Mouse (Mus musculus) heart, embryonic 10.5 days (tissue): Measurements from ENCODE around the gene Dhx58. TPM values are rescaled to one million over a fixed set of nuclear protein-coding genes. Genes with fewer than 3 reads are reported as not detected.

Experiments used
- DNase-seq: peaks from one replicate; pipeline ENCODE4 v3.0.0-alpha.2; 2017; ENCODE audit warnings: low spot score
- H3K27ac ChIP-seq: fragments of 300-500 bp; sonication (generic); 2 replicates; pipeline ENCODE4 v1.5.1; 2016; ENCODE audit warnings: mild to moderate bottlenecking
- H3K27me3 ChIP-seq: fragments of 300-500 bp; sonication (generic); 2 replicates; pipeline ENCODE4 v1.6.1; 2016; ENCODE audit warnings: mild to moderate bottlenecking; ENCODE audit not compliant: poor library complexity, insufficient read depth, severe bottlenecking
- H3K36me3 ChIP-seq: fragments of 300-500 bp; sonication (generic); 2 replicates; pipeline ENCODE4 v1.6.1; 2016; ENCODE audit warnings: mild to moderate bottlenecking, moderate library complexity
- H3K4me1 ChIP-seq: fragments of 300-500 bp; sonication (generic); 2 replicates; pipeline ENCODE4 v1.6.1; 2016; ENCODE audit warnings: mild to moderate bottlenecking
- H3K4me3 ChIP-seq: fragments of 300-500 bp; sonication (generic); 2 replicates; pipeline ENCODE4 v1.5.1; 2016; ENCODE audit warnings: mild to moderate bottlenecking, moderate library complexity
- H3K9me3 ChIP-seq: fragments of 300-500 bp; sonication (generic); 2 replicates; pipeline ENCODE4 v1.6.1; 2016; ENCODE audit warnings: mild to moderate bottlenecking, moderate library complexity
- WGBS: fragments of 180-500 bp; shearing (Covaris S2); methylation state at CpG from one replicate; pipeline ENCODE4 v1.1.7; 2016; 5-methylcytosine and 5-hydroxymethylcytosine counted together
- polyA plus RNA-seq: library from polyadenylated mRNA; unstranded; fragments of >200 nt; fragmentation: Nextera tagmentation; extraction: Ambion mirVana; gene quantifications from 2 replicates; pipeline ENCODE4 v1.2.1, GENCODE M21; 2016

Dhx58 gene
- polyA plus RNA-seq, 1 experiment from 2014 or later: 2.4 TPM

DNA sequence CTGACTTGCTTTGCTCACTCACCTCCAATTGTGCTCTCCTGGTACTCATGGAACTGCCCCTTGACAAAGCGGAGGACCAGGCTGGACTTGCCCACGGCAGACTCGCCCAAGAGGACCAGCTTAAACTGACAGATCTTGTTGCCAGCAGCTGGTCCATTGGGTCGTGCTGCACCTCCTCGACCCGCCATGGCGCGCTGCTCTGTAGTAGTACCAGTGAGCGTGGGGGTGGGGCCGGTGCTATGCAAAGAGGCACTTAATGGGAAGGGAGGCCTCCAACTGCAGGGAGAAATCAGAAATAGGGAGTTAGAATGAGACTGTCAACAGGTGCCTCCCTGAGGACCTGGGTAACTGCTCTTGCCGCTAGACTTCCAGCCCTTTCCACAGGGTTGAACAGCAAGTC lies 15.8 kb upstream of the Dhx58 start:
- Histone ChIP-seq H3K4me3 (no peak overlapping the region), H3K9me3 (no peaks in the 10 kb centered on the region), H3K4me1 (peaks cover 44% of the 10 kb centered on the region), H3K36me3 (peaks cover 52% of the 10 kb centered on the region), H3K27me3 (no peaks in the 10 kb centered on the region), H3K27ac (no peak overlapping the region)
- 82% methylated on average over 11 of the region's 11 CpGs for WGBS
- DNase-seq: no peak

DNA sequence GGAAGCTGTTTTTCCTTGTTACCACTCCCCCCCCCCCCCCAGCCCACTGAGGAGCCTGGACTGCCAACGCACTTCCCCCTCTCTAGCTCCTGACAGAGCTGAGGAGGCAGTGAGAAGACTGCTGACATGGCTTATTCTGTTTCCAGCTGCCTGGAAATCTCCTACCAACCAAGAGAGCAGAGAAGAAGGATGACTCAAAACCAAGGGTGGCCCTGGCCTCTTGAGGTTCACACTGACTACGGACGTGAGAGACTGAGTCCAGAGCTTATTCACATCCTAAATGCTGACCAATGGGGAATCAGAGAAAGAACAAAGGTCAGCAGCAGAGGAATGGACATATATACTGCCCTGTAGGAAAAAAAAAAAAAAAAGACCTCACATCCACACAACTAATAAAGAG lies 15.2 kb upstream of the Dhx58 start:
- H3K27ac ChIP-seq: no peak overlapping the region
- H3K36me3 ChIP-seq: peaks cover 53% of the 10 kb centered on the region
- 79% methylated on average over 3 of the region's 3 CpGs for WGBS
- H3K4me3 ChIP-seq: no peak overlapping the region
- no peaks in the 10 kb centered on the region for H3K27me3 ChIP-seq
- peaks cover 42% of the 10 kb centered on the region for H3K4me1 ChIP-seq
- H3K9me3 ChIP-seq: no peaks in the 10 kb centered on the region
- no peak for DNase-seq

DNA sequence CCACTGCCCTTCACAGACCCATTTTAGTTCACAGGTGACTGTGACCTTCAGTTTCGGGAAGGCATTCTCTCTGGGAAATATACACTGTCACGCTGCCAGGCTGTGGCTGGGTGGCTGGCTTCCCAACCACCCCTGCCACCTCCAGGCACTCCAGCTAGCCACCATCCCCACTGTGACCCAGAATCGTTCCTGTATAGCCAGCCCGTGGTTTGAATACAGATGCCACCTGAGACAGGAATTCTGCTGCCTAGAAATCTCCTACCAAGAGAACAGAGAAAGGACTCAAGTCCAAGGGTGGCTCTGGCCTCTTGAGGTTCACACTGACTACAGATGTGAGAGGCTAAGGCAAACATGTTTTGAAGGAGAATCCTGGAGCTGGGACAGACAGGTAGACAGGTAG lies 14.8 kb upstream of the Dhx58 start:
- Histone ChIP-seq H3K9me3 (no peaks in the 10 kb centered on the region), H3K4me1 (peaks cover 45% of the 10 kb centered on the region), H3K36me3 (peaks cover 53% of the 10 kb centered on the region), H3K27me3 (no peaks in the 10 kb centered on the region), H3K27ac (no peak overlapping the region), H3K4me3 (no peak overlapping the region)
- 83% methylated on average over 4 of the region's 4 CpGs for WGBS
- no peak for DNase-seq

- Histone ChIP-seq H3K27me3 (no peaks in the 10 kb centered on the region), H3K27ac (no peak overlapping the region), H3K9me3 (no peaks in the 10 kb centered on the region), H3K4me3 (no peak overlapping the region), H3K4me1 (peaks cover 49% of the 10 kb centered on the region), H3K36me3 (peaks cover 53% of the 10 kb centered on the region)
- WGBS: 92% methylated on average over 7 of the region's 7 CpGs
- DNase-seq: no peak
Observed at GRCm38 (mm10) chr11:100718462-100718861, 14.4 kb upstream of the Dhx58 start.

- H3K27me3 ChIP-seq: no peaks in the 10 kb centered on the region
- no peaks in the 10 kb centered on the region for H3K9me3 ChIP-seq
- peaks cover 53% of the 10 kb centered on the region for H3K36me3 ChIP-seq
- WGBS: 86% methylated on average over 3 of the region's 3 CpGs
- H3K27ac ChIP-seq: no peak overlapping the region
- peaks cover 50% of the 10 kb centered on the region for H3K4me1 ChIP-seq
- no peak overlapping the region for H3K4me3 ChIP-seq
- DNase-seq: no peak
Observed at GRCm38 (mm10) chr11:100716649-100717048, 12.6 kb upstream of the Dhx58 start.

- H3K4me1 ChIP-seq: peaks cover 49% of the 10 kb centered on the region
- H3K27me3 ChIP-seq: no peaks in the 10 kb centered on the region
- peaks cover 63% of the 10 kb centered on the region for H3K36me3 ChIP-seq
- WGBS: 92% methylated on average over 6 of the region's 6 CpGs
- DNase-seq: no peak
- no peak overlapping the region for H3K27ac ChIP-seq
- no peaks in the 10 kb centered on the region for H3K9me3 ChIP-seq
- H3K4me3 ChIP-seq: no peak overlapping the region
Observed at GRCm38 (mm10) chr11:100714948-100715347, 10.9 kb upstream of the Dhx58 start.

GRCm38 (mm10) chr11:100714534-100714915 lies 10.5 kb upstream of the Dhx58 start:
- H3K4me3 ChIP-seq: peak overlapping the region; percentile 56
- peaks cover 62% of the 10 kb centered on the region for H3K36me3 ChIP-seq
- 44% methylated on average over 6 of the region's 6 CpGs for WGBS
- H3K9me3 ChIP-seq: no peaks in the 10 kb centered on the region
- peak; percentile 87 for DNase-seq
- peaks cover 45% of the 10 kb centered on the region for H3K4me1 ChIP-seq
- peak overlapping the region; percentile 87 for H3K27ac ChIP-seq
- H3K27me3 ChIP-seq: no peaks in the 10 kb centered on the region

- H3K27ac ChIP-seq: peak within 1 kb of the TSS; percentile 98
- peak; percentile 92 for DNase-seq
- peaks cover 62% of the 10 kb centered on the region for H3K36me3 ChIP-seq
- WGBS: 2% methylated on average over 38 of the region's 38 CpGs
- no peaks in the 10 kb centered on the region for H3K9me3 ChIP-seq
- peaks cover 45% of the 10 kb centered on the region for H3K4me1 ChIP-seq
- H3K27me3 ChIP-seq: no peaks in the 10 kb centered on the region
- peak within 1 kb of the TSS; percentile 99 for H3K4me3 ChIP-seq
Observed at GRCm38 (mm10) chr11:100713735-100714533, 9.9 kb upstream of the Dhx58 start, which contains the start of gene Hspb9. Gene Hspb9, plus strand, starts transcription at chr11:100713850.

GRCm38 (mm10) chr11:100713174-100713573 lies 9.1 kb upstream of the Dhx58 start:
- DNase-seq: no peak
- peaks cover 45% of the 10 kb centered on the region for H3K4me1 ChIP-seq
- H3K4me3 ChIP-seq: peak overlapping the region; percentile 56
- WGBS: 63% methylated on average over 4 of the region's 4 CpGs
- peak overlapping the region; percentile 87 for H3K27ac ChIP-seq
- H3K27me3 ChIP-seq: no peaks in the 10 kb centered on the region
- H3K9me3 ChIP-seq: no peaks in the 10 kb centered on the region
- H3K36me3 ChIP-seq: peaks cover 62% of the 10 kb centered on the region

DNA sequence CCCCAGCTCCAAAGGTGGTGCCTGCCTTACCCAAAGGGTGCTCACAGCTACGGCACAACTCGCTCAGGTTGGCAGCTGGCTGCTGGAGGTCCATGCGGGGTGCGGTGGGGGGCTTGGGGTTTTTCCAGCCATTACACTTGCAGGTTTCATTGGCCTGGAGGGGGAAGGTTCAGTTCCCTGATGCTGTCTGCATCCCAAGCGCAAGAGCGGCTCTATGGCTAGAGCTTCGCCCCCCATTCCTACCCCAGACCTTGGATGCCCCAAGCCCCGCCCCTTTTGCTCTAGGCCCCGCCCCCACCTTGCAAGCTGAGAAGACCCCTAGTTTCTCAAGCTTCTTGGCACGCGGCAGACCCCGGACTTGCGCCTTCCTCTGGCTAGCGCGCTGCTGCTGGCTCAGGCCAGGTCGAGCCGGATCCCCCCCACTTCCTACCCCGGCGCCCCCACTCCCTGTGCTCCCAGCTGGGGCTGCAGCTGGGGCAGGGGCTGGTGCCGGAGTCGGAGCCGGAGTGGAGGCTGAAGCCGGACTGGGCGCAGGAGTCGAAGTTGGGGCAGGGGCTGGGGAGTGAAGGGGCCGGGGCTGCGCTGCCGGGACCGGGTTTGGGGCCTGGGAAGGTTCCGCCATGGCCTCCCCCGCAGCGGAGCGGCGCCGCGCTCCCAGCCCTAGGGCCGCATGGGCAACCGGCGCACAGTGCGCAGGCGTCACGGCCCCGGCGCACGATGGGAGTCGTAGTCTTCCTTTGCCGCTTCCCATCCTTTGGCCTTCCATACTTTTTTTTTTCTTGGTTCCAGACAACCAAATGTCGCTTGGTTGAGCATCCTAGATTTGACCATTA lies 7.9 kb upstream of the Dhx58 start, which contains the start of gene Kat2a:
Gene Kat2a (minus strand): TSS at position 683 of the 833 bp plus-strand sequence.
- WGBS: 4% methylated on average over 46 of the region's 48 CpGs
- H3K4me3 ChIP-seq: peak within 1 kb of the TSS; percentile 99
- H3K27me3 ChIP-seq: no peaks in the 10 kb centered on the region
- H3K27ac ChIP-seq: peak within 1 kb of the TSS; percentile 98
- peaks cover 62% of the 10 kb centered on the region for H3K36me3 ChIP-seq
- DNase-seq: peak; percentile 84
- peaks cover 45% of the 10 kb centered on the region for H3K4me1 ChIP-seq
- H3K9me3 ChIP-seq: no peaks in the 10 kb centered on the region

GRCm38 (mm10) chr11:100710977-100711376 lies 6.9 kb upstream of the Dhx58 start:
- no peaks in the 10 kb centered on the region for H3K27me3 ChIP-seq
- no peak for DNase-seq
- no peak overlapping the region for H3K4me3 ChIP-seq
- no peak overlapping the region for H3K27ac ChIP-seq
- H3K9me3 ChIP-seq: no peaks in the 10 kb centered on the region
- WGBS: 81% methylated on average over 4 of the region's 4 CpGs
- H3K4me1 ChIP-seq: peaks cover 45% of the 10 kb centered on the region
- H3K36me3 ChIP-seq: peaks cover 62% of the 10 kb centered on the region

DNA sequence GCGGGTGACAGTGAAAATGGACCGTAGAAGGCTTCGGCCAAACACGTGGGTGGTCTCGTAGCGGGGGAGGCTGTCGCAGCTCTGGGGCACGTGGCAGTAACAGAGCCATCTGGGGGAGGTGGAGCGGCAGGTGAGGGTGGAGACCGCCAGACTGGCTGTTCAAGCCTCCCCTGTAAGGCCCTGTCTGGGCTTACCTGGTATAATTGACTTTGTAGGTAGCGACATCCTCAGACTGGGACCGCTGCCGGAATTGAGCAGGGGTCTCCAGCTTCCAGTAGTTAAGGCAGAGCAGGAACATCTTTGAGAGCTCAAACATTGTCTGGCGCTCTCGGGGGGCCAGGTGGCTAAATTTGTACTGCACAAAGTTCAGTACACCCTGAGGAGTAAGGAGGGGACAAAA lies 6.5 kb upstream of the Dhx58 start:
- WGBS: 93% methylated on average over 15 of the region's 15 CpGs
- Histone ChIP-seq H3K27ac (no peak overlapping the region), H3K4me3 (no peak overlapping the region), H3K4me1 (peaks cover 45% of the 10 kb centered on the region), H3K36me3 (peaks cover 62% of the 10 kb centered on the region), H3K9me3 (no peaks in the 10 kb centered on the region), H3K27me3 (no peaks in the 10 kb centered on the region)
- no peak for DNase-seq

- WGBS: 87% methylated on average over 9 of the region's 9 CpGs
- Histone ChIP-seq H3K27ac (no peak overlapping the region), H3K4me3 (no peak overlapping the region), H3K36me3 (peaks cover 67% of the 10 kb centered on the region), H3K9me3 (no peaks in the 10 kb centered on the region), H3K4me1 (peaks cover 41% of the 10 kb centered on the region), H3K27me3 (no peaks in the 10 kb centered on the region)
- no peak for DNase-seq
Observed at GRCm38 (mm10) chr11:100709201-100709810, 5.2 kb upstream of the Dhx58 start.
